In genomic region chr1:132374873-132375244, GRCm38 (mm10) we compare ENCODE assay signal across 11 mouse cellular contexts. TPM values are rescaled to one million over a fixed set of nuclear protein-coding genes. Genes with fewer than 3 reads are reported as not detected.
DNase-seq lines count a peak whose midpoint lies in the region; ATAC-seq and TF ChIP-seq lines count a peak whose summit lies in the region.
"Had no signal": no experiment of that assay in that cellular context is flagged by ENCODE, and none has a peak within 500 bp of the region (broad histone marks: within the 10 kb centered on the region; RNA-seq: fewer than 3 reads in every experiment).

No protein-coding gene starts in this region.

- 46% methylated on average over 3 of the region's 3 CpGs for WGBS in heart, adult 2 months
- WGBS in midbrain, embryonic 10.5 days = 77% methylated on average over 3 of the region's 3 CpGs
- WGBS in midbrain, embryonic 11.5 days = 80% methylated on average over 3 of the region's 3 CpGs
- 77% methylated on average over 3 of the region's 3 CpGs for WGBS in hindbrain, embryonic 13.5 days
- WGBS in neural tube, embryonic 13.5 days = 72% methylated on average over 3 of the region's 3 CpGs

- H3K79me2 ChIP-seq in heart, adult 2 months (replicated peaks; ENCODE audit: control insufficient read depth, insufficient read depth, low read length) = no peaks in the 10 kb centered on the region

- H3K36me3 ChIP-seq in heart, adult 2 months (ENCODE audit: control insufficient read depth, insufficient read depth, low read length) = peaks cover 16% of the 10 kb centered on the region
- H3K36me3 ChIP-seq in midbrain, embryonic 10.5 days = peaks cover 96% of the 10 kb centered on the region
- H3K36me3 ChIP-seq in midbrain, embryonic 11.5 days (ENCODE audit: control insufficient read depth, insufficient read depth, low read length) = peaks cover 3% of the 10 kb centered on the region
- H3K36me3 ChIP-seq in hindbrain, embryonic 13.5 days = peaks cover 26% of the 10 kb centered on the region
- peaks cover 26% of the 10 kb centered on the region for H3K36me3 ChIP-seq in neural tube, embryonic 13.5 days

- H3K4me1 ChIP-seq in heart, adult 2 months (ENCODE audit: control insufficient read depth, insufficient read depth, low read length) = peaks cover 47% of the 10 kb centered on the region
- H3K4me1 ChIP-seq in midbrain, embryonic 10.5 days = peaks cover 69% of the 10 kb centered on the region
- H3K4me1 ChIP-seq in midbrain, embryonic 11.5 days (ENCODE audit: control insufficient read depth, insufficient read depth, low read length) = peaks cover 25% of the 10 kb centered on the region
- peaks cover 74% of the 10 kb centered on the region for H3K4me1 ChIP-seq in hindbrain, embryonic 13.5 days (replicated peaks)
- H3K4me1 ChIP-seq in neural tube, embryonic 13.5 days (replicated peaks) = peaks cover 79% of the 10 kb centered on the region

- peak overlapping the region; percentile 74 for H3K27ac ChIP-seq in heart, adult 2 months
- peak overlapping the region; percentile 69 for H3K27ac ChIP-seq in midbrain, embryonic 10.5 days (replicated peaks)
- no peak overlapping the region for H3K27ac ChIP-seq in midbrain, embryonic 11.5 days (ENCODE audit: low read depth, low read length)
- H3K27ac ChIP-seq in hindbrain, embryonic 13.5 days = peak overlapping the region; percentile 71
- H3K27ac ChIP-seq in neural tube, embryonic 13.5 days (replicated peaks) = peak overlapping the region; percentile 79

- no peaks in the 10 kb centered on the region for H3K27me3 ChIP-seq in heart, adult 2 months (ENCODE audit: control insufficient read depth, insufficient read depth, low read length)
- H3K27me3 ChIP-seq in midbrain, embryonic 10.5 days (ENCODE audit: low read depth, poor library complexity, severe bottlenecking) = no peaks in the 10 kb centered on the region
- no peaks in the 10 kb centered on the region for H3K27me3 ChIP-seq in midbrain, embryonic 11.5 days (ENCODE audit: control insufficient read depth, insufficient read depth, low read length)
- H3K27me3 ChIP-seq in hindbrain, embryonic 13.5 days = no peaks in the 10 kb centered on the region
- no peaks in the 10 kb centered on the region for H3K27me3 ChIP-seq in neural tube, embryonic 13.5 days

- intact Hi-C loops in heart, adult 2 months (cut with DNase I) = no loop called here
- intact Hi-C loops in heart, postnatal 14 days (cut with DNase I) = no loop called here

- no peaks in the 10 kb centered on the region for H3K9me3 ChIP-seq in midbrain, embryonic 10.5 days (replicated peaks)
- no peaks in the 10 kb centered on the region for H3K9me3 ChIP-seq in midbrain, embryonic 11.5 days (ENCODE audit: control insufficient read depth, low read length)
- no peaks in the 10 kb centered on the region for H3K9me3 ChIP-seq in hindbrain, embryonic 13.5 days
- H3K9me3 ChIP-seq in neural tube, embryonic 13.5 days = no peaks in the 10 kb centered on the region

- no peak for TF ChIP-seq EP300 in heart, adult 2 months (IDR thresholded peaks at IDR 0.05; ENCODE audit: insufficient read depth, low read depth, low read length)

- no peak for TF ChIP-seq CTCF in heart, adult 2 months (IDR thresholded peaks at IDR 0.05)

- no peak for DNase-seq in heart, adult 2 months
- DNase-seq in heart, postnatal 14 days = no peak
- DNase-seq in midbrain, embryonic 10.5 days (ENCODE audit: low spot score) = no peak
- DNase-seq in midbrain, embryonic 11.5 days (ENCODE audit: low spot score, missing footprints) = no peak
- DNase-seq in layer of hippocampus, adult 18-20 months (ENCODE audit: low spot score in 2 of 2) = no peak
- DNase-seq in cerebellum, postnatal 10 days = no peak
- DNase-seq: cerebellum, adult 9-10 months; left cerebral cortex, postnatal 4 days; thymus, postnatal 25 days had no signal

- H3K4me2 ChIP-seq in midbrain, embryonic 11.5 days = no peak overlapping the region
- no peak overlapping the region for H3K4me2 ChIP-seq in hindbrain, embryonic 13.5 days
- peak overlapping the region; percentile 0; the same call in 1 of the 2 replicates for H3K4me2 ChIP-seq in neural tube, embryonic 13.5 days

- ATAC-seq in midbrain, embryonic 11.5 days (ENCODE audit: low FRiP score) = no peak
- no peak for ATAC-seq in hindbrain, embryonic 13.5 days (ENCODE audit: low FRiP score)
- no peak for ATAC-seq in neural tube, embryonic 13.5 days (ENCODE audit: low read depth)

- H3K9ac ChIP-seq in heart, adult 2 months (ENCODE audit: low read depth, low read length) = no peak overlapping the region
- H3K9ac ChIP-seq in midbrain, embryonic 11.5 days (ENCODE audit: low read length) = no peak overlapping the region
- peak overlapping the region; percentile 14; the same call in 1 of the 2 replicates for H3K9ac ChIP-seq in hindbrain, embryonic 13.5 days
- no peak overlapping the region for H3K9ac ChIP-seq in neural tube, embryonic 13.5 days

- H3K4me3 ChIP-seq in heart, adult 2 months = no peak overlapping the region
- no peak overlapping the region for H3K4me3 ChIP-seq in midbrain, embryonic 10.5 days
- no peak overlapping the region for H3K4me3 ChIP-seq in midbrain, embryonic 11.5 days (ENCODE audit: low read depth, low read length)
- H3K4me3 ChIP-seq in hindbrain, embryonic 13.5 days = no peak overlapping the region
- H3K4me3 ChIP-seq in neural tube, embryonic 13.5 days = no peak overlapping the region

- no peak for TF ChIP-seq POLR2A in heart, adult 2 months (IDR thresholded peaks at IDR 0.05; ENCODE audit: insufficient read depth, low read depth, low read length)

RNA-seq across cellular contexts. Expression of gene Tmcc2, which starts 16.2 kb away (rescaled TPM):
- 10 to 100 TPM; 21.9 to 25.4 TPM for total RNA-seq in heart, adult 2 months (2021)
- 17.5 and 19.4 TPM in 2 replicates for polyA plus RNA-seq in heart, adult 2 months (2012; rRNA removed)
- total RNA-seq in heart, postnatal 14 days (2021) = 10 to 100 TPM; 14.8 to 15.4 TPM
- 9.6 and 13.3 TPM in 2 replicates for polyA plus RNA-seq in midbrain, embryonic 10.5 days (2016; fragmentation: Nextera tagmentation; extraction: Ambion mirVana)
- 8.9 and 11.1 TPM in 2 replicates for polyA plus RNA-seq in midbrain, embryonic 11.5 days (2014; fragmentation: Nextera tagmentation; extraction: Ambion mirVana)
- polyA plus RNA-seq in hindbrain, embryonic 13.5 days (2015; fragmentation: Nextera tagmentation; extraction: Ambion mirVana) = 24.6 and 25.7 TPM in 2 replicates
- 32.2 and 33.9 TPM in 2 replicates for polyA plus RNA-seq in neural tube, embryonic 13.5 days (2015; fragmentation: Nextera tagmentation; extraction: Ambion mirVana)
- total RNA-seq in layer of hippocampus, adult 18-20 months (2021) = 100 to 1,000 TPM; 250 to 270 TPM

RNA-seq across cellular contexts. Expression of gene Dstyk, which starts 42.5 kb away (rescaled TPM):
- 10 to 100 TPM; 14.6 to 16.0 TPM for total RNA-seq in heart, adult 2 months (2021)
- polyA plus RNA-seq in heart, adult 2 months (2012; rRNA removed) = 8.9 and 24.1 TPM in 2 replicates
- 10 to 100 TPM; 17.7 to 19.0 TPM for total RNA-seq in heart, postnatal 14 days (2021)
- 11.8 and 13.9 TPM in 2 replicates for polyA plus RNA-seq in midbrain, embryonic 10.5 days (2016; fragmentation: Nextera tagmentation; extraction: Ambion mirVana)
- 11.6 and 13.0 TPM in 2 replicates for polyA plus RNA-seq in midbrain, embryonic 11.5 days (2014; fragmentation: Nextera tagmentation; extraction: Ambion mirVana)
- 10.0 and 10.3 TPM in 2 replicates for polyA plus RNA-seq in hindbrain, embryonic 13.5 days (2015; fragmentation: Nextera tagmentation; extraction: Ambion mirVana)
- 9.2 and 9.8 TPM in 2 replicates for polyA plus RNA-seq in neural tube, embryonic 13.5 days (2015; fragmentation: Nextera tagmentation; extraction: Ambion mirVana)
- total RNA-seq in layer of hippocampus, adult 18-20 months (2021) = 10 to 100 TPM; 53.2 to 53.9 TPM

RNA-seq across cellular contexts. Expression of gene Nuak2, which starts 58.9 kb away (rescaled TPM):
- 1 to 10 TPM; 4.1 to 4.3 TPM for total RNA-seq in heart, adult 2 months (2021)
- 2.8 and 4.0 TPM in 2 replicates for polyA plus RNA-seq in heart, adult 2 months (2012; rRNA removed)
- total RNA-seq in heart, postnatal 14 days (2021) = 1 to 10 TPM; 3.6 to 5.4 TPM
- polyA plus RNA-seq in midbrain, embryonic 10.5 days (2016; fragmentation: Nextera tagmentation; extraction: Ambion mirVana) = 87.1 and 101 TPM in 2 replicates
- 100 and 105 TPM in 2 replicates for polyA plus RNA-seq in midbrain, embryonic 11.5 days (2014; fragmentation: Nextera tagmentation; extraction: Ambion mirVana)
- 17.6 and 22.5 TPM in 2 replicates for polyA plus RNA-seq in hindbrain, embryonic 13.5 days (2015; fragmentation: Nextera tagmentation; extraction: Ambion mirVana)
- 9.0 and 10.5 TPM in 2 replicates for polyA plus RNA-seq in neural tube, embryonic 13.5 days (2015; fragmentation: Nextera tagmentation; extraction: Ambion mirVana)
- total RNA-seq in layer of hippocampus, adult 18-20 months (2021) = 1 to 10 TPM; 1.6 to 1.9 TPM
